Mouse (Mus musculus): ENCODE measurements at regions not wholly inside any gene's neighbourhood (a gene's known extent, or its start where the extent isn't known, plus 50 kb on each side); places are given as distances from the start of the nearest gene placed in this dataset.
"Not testable (repeated sequence)": the region's sequence is repeated elsewhere in the genome, so short reads cannot be mapped to it uniquely, and the experiment has no call there.

DNA sequence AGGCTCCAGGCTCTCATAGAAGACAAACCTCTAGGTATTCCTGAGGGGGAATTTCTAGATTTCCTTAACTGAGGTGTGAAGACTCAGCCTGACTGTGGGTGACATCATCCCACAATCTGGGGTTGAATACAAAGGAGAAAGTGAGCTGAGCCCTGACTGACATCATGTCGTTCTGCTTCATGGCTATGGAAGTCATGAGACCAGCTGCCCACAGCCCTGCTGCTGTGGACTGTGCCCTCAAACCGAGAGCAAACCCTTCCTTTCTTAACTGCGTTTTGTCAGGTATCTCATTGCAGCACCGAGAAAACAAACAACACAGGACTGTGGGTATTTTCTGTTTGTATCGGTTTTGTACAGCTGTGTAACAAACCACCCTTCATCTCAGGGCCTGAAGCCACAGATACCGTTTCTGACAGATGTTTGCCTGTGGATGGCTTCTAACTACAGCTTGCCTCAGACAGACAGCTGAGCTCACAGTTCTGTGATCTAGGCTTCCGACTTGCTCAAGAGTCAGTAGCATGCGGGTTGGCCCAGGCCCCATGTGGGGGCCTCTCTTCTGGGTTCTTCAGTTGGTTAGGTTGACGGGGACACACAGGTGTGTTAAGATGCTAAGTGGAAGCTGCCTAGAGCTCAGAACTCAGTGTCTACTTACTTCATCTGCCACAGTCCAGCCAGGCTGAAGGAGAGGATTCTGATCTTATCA lies 150.9 kb downstream of the Tpra1 start:
- no peak for DNase-seq (ENCODE audit: low spot score in 2 of 2)

- DNase-seq (ENCODE audit: low spot score in 2 of 2): no peak
These were observed 152.0 kb downstream of the Tpra1 start for GRCm38 (mm10) chr6:89054060-89054459.

- DNase-seq (ENCODE audit: low spot score in 2 of 2): no peak
These were observed 157.5 kb downstream of the Tpra1 start for GRCm38 (mm10) chr6:89059431-89059975.

DNA sequence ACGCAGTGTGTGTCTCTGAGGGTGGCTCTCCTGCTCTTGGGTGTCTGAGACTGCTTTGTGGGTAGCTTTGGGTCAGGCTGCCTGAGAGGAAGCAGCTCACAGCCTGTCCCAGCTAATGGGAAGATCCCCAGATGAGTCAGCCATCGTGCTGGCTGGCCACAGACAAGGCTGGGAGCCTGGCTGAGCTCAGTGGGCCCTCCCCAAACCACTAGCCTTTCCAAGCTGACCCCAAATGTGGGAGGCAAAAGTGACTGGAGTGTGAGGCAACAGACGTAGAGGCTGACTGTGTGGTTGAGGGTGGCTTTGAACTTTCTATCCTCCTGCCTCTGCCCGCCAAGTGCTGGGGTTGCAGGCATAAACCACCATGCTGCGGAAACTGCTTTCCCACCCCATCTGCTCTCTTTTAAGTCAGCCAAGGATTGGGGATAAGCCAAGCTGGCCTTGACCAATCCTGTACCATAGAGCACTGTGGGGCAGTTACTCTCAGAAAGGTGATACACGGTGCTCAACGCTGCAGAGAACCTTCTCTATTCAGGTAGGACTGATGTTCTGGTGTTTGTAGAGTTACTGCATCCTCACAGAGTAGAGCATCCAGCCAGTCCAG lies 163.0 kb downstream of the Tpra1 start:
- no peak for DNase-seq (ENCODE audit: low spot score in 2 of 2)

DNA sequence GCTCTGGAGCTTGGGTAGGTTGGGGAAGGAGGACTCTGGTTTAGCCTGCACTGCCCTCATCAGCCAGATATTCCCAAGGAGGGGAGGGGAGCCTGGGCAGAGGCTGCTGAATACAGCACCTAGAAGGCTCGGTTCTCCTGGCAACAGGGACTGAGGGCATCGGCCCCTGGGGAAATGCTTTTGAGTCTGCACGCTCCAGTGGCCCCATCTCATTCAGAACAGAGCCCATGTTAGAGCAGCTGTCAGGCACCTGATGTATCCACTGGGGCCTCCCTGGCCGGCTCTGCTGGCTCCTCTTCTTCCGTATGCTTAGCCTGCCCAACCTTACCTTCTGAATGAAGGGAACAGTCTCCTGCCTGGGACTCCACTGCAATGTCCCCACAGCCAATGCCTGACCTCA lies 164.5 kb downstream of the Tpra1 start:
- no peak for DNase-seq (ENCODE audit: low spot score in 2 of 2)

GRCm38 (mm10) chr6:89068286-89068685 lies 166.2 kb downstream of the Tpra1 start:
- peak in 1 of 2 experiments; percentile 13 for DNase-seq (ENCODE audit: low spot score in 2 of 2)

GRCm38 (mm10) chr6:89069108-89069507 lies 167.1 kb downstream of the Tpra1 start:
- no peak for DNase-seq (ENCODE audit: low spot score in 2 of 2)

DNA sequence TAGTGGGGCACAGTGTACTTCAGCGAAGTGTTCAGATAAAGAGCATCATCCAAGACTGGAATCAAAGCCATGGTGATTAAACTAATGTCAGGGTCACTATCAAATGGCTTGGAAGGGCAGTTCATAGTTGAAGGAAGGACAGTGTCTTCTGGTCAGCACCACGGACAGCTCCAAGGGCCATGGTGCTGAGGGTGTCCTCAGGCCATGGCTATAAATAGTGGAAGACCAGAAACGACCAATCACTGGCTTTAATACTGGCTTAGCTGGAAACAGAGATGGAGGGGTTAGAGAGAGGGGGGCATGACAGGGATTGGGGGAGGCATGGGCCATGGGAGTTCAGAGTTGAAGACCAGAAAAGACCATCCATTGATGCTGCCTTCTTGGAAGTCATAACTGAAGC lies 168.0 kb downstream of the Tpra1 start:
- no peak for DNase-seq (ENCODE audit: low spot score in 2 of 2)

DNA sequence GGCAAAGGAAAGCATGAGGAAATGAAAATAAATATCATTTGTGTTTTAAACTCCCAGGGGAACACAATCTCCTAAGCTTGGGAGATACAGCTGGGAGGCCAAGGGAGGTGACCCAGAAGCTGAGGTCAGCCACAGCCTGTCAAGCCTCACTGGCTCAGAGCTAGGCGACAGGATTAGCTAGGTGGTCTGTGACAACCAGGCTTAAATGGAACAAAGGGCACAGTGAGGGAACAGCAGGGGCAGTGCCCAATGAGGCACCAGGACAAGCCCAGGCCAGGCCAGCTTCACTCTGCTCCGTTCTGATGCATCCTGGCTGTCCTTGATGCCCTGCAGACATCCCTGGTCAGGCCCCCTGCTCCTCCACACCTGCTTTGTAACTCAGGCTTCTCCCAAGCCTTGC lies 169.7 kb downstream of the Tpra1 start:
- DNase-seq (ENCODE audit: low spot score in 2 of 2): no peak

GRCm38 (mm10) chr6:89072569-89072968 lies 170.5 kb downstream of the Tpra1 start:
- no peak for DNase-seq (ENCODE audit: low spot score in 2 of 2)

DNA sequence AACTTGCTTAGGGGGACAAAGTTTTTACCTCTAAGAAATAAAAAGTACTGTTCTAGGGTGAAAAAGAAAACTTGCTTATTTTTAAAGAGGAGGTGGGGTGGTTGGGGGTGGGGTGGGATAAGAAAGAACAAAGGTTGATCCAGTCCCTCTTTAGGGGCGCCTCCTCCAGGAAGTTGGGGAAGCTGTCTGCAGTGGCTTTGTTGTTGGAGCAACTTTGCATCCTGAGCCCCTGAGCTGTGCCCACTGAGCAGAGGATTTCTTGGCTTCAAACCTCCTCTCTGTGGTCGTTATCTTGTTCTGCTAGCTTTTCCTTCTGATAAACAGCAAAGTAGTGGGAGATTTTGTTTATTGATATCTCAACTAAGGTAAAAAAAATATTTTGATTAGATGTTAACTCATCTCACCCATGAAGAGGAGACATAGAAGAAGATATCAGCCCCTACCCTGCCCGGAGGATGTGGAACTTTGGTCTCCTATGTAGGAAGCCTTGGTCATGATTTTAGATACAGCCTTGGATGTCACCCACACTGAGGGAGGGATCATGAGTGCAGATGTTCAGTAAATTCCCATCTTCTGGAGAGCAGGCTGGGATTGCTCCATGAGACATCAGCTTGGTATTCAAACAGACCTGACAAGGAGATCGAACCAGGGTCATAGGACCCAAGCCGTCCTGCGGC lies 179.7 kb downstream of the Tpra1 start:
- no peak for DNase-seq (ENCODE audit: low spot score in 2 of 2)

DNA sequence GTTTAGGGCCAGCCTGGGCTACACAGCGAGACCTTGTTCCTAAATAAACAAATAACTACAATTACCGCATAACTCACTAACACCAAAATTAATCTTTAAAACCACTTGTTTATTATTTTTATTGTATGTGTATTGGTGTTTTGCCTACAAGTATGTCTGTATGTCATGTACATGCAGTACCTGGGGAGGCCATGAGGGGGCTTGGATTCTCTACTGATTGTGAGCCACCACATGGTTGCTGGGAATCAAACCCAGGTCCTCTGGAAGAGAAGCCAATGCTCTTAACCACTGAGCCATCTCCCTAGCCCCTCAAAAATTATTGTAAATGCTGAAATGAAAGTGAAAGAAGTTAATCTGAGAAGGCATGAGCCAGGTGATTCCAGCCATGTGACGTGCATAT lies 182.4 kb downstream of the Tpra1 start:
- DNase-seq (ENCODE audit: low spot score in 2 of 2): no peak

- DNase-seq (ENCODE audit: low spot score in 2 of 2): no peak
These were observed 183.1 kb downstream of the Tpra1 start for GRCm38 (mm10) chr6:89085151-89085550.

GRCm38 (mm10) chr6:89087620-89088019 lies 185.6 kb downstream of the Tpra1 start:
- no peak for DNase-seq (ENCODE audit: low spot score in 2 of 2)

DNA sequence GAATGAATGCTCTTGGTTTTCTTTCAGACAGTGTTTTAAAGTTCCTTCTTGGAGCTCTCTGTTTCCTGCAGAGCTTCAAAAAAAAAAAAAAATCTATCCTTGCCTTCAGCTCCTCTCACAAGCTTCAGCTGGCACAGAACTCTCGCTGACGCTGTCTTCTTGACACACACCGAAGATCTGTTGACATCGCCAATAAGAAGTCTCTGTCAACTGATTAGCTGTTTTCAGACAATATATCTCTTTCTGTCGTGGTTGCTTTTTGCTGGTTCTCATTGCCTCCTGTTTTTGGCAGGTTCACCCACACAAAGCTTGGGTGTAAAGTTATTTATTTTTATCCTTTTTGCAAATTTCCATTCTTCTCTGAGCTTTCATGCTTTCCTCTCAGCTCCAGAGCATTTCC lies 188.0 kb downstream of the Tpra1 start:
- DNase-seq (ENCODE audit: low spot score in 2 of 2): peak in 1 of 2 experiments; percentile 20

DNA sequence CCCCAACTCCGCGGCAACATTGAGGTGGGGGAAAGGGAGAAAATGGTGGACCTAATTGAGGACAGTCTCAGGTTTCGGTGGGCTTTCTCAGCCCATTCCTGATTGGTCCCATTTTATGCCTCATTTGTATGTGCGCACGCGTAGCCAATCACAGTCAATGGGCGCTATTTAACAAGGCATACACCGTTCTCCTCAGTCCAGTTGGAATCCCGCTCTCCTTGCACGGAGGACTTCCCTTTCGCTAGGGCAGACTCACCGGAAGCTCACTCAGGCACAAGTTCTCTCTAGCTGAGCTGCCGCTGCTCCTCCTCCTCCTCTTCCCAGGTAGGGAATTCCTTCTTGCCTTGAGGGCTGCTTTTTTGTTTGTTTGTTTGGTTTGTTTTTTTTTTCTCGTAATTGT lies 193.9 kb downstream of the Tpra1 start:
- no peak for DNase-seq (ENCODE audit: low spot score in 2 of 2)

DNA sequence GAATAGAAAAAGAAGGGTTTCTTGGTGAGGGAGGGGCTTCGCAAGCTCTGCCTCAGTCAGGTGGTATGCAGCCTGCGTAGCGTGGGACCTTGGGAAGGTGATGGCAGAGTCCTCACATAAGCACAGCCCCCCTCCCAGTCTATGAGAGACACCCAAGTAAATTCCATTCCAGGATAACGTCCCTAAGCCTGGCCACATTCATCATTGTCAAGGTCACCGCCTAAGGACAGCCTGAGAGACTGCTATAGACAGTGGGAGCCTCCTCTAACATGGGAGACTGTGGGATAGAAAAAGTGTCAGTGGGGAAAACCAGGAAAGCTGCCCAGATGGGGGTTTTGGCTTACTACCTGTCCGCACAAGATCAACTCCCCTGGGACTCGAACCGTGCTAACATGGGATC lies 195.5 kb downstream of the Tpra1 start:
- DNase-seq (ENCODE audit: low spot score in 2 of 2): no peak

DNA sequence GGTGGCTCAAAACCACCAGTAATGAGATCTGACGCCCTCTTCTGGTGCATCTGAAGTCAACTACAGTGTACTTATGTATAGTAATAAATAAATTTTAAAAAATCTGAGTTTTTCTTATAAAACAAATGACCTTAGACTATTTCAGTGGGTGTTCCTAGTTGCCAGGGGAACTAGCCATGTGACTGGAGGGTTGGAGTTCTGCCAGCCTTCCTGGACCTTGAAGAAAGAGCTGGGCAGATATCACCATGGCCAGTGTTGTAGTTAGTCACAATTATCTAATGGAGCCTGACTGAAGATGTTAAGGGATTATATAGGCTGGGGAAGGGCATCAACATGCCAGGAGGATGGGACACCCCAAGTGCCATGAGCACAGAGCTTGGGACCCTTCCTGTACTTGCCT lies 217.2 kb downstream of the Tpra1 start:
- DNase-seq (ENCODE audit: low spot score in 2 of 2): no peak

DNA sequence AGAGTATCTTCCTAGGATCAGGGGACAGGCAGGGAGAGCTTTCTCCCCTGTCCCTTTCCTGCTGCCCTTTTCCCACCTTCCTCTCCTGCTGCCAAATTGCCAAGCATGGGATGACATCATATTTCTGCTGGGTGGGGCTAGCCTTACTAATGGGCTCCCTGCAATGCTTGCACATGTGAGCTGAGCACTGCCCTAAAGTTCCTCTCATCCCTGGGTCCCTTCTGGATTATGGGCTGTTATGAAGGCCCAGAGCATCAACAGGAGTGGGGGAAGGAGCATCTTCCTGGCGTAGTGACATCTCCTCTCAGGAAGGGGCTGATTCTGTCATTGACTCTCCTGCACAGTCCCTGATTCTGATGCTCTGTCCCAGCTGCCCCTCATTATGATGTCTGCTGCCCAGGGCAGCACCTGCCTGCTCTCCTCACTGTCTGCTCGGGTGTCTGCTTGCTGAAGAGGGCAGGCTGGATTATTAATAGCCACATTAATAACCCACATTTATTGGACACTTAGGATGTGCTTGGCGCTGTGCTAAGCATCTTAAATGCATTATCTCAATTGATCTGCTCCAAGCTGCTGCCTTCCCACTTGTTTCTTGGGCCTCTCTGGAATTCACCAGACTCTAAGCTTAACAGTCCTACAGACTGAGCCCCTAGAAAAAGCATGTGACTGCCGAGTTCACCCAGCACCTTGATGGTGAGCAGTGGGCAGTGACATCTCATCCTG lies 219.1 kb downstream of the Tpra1 start:
- DNase-seq (ENCODE audit: low spot score in 2 of 2): no peak

DNA sequence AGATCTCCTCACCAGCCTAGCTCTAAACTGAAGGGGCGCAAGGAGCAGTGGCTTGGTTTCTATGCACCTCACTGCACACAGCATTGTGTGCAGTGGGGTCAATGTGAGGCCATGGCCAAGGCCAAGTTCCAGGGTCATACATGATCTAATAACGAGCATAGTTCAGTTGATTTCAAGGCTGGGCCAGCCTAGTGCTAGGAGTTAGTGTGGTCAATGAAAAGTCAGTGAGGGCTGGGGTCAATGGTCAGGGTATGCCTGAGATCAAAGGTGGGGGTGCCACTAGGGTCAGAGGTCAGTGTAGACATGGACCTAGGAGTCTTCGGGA lies 219.7 kb downstream of the Tpra1 start:
- DNase-seq (ENCODE audit: low spot score in 2 of 2): no peak

DNA sequence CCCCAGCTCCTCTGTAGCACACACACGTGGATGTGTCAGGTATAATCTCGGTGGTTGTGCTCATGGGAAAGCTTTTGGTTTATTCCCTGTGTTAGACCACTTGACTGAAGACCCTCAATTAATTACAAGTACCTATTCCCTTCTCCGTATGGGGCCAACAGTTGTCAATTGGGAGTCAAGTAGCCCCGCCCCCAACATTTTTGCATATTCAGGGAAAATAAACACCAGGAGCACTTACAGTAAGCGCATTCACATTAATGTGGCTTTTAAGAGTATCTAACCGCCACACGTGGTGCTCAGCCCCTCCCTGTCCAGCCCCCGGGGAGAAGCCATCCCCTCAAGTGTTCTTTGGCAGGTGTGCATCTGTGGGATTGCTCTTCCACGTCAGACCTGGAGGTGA lies 223.9 kb downstream of the Tpra1 start:
- no peak for DNase-seq (ENCODE audit: low spot score in 2 of 2)

- not testable (repeated sequence) for DNase-seq (ENCODE audit: low spot score in 2 of 2)
These were observed 226.1 kb downstream of the Tpra1 start for GRCm38 (mm10) chr6:89128141-89128540.
